Mouse (Mus musculus): ENCODE measurements around the gene Gabrb2.
A peak's percentile ranks its signal among the peaks of the same experiment; 100 is the strongest.

Gabrb2 gene

DNA sequence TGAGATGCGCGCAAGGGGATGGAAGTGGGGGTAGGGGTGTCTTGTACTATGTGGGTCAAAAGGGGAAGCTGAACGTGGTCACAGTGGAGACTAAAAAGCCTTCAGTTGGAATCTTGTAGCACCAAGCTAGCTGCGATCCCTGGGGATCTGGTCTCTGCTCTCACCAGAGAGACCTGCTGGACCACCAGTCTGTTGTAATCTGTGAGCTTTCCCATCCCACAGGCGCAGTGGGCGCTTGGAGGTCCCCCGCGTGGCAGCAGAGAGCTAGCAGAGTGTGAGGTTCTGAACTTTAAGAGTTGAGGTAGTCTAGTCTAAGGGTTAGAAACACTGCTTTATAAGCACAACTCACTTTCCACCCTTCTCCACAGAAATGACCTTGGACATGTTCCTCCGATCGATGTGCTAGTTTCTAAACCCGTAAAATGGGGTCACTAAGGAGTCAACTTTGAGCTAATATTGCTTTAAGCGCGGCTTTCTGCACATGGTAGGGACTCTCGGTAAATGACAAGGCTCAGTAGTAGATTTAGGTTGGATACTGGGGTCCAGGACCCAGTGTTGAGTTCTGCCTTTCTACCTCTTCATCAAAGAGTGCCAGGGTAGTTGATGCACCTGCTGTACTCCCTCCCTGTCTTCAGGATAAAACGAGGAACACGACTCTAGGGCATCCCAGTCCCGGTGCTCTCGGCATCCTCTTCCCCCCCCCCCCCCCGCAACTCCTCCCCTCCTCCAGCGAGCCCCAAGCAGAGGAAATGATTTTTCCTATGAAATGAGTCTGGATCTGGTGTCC is at the start of gene Gabrb2:
Gabrb2 (plus strand) TSS at position 762 of the 787 bp plus-strand sequence.
- no peak for DNase-seq

DNA sequence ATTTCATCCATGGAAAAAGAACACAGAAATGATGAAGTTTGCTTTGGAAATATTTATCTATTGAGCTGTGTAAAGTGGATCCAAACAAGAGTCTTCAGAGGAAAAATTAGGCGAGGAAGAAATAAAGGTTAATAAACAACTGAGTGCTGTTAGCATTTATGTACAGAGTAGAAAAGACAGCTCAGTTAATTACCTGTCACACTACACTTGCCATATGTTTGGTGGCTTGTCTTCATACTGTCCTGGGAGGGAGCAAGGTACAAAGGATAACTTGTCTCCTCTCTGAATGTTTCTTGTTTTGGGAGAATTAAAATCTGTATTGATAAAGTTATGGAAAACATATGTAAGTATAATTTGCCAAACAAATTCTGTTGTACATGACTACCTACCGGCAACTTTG is 40.6 kb upstream of the Gabrb2 start:
- DNase-seq, result no peak

DNA sequence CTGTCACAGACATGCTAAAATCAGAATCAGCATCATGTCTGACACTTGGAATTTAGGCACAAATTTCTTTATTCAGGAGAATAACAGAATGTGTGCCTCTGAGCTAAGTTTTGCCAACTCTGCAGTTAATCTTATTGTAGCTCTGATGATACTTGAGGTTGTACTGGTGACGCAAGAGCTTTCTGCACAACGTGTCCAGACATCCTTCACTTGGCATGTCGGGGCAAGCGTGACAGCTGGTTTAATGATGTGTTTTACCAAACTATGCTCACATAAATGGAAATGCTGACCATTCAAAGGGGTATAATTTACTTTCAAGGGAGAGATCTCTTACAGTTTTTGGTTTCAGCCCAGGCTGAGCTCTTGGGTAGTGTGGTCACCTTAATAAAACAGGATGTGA is 33.1 kb upstream of the Gabrb2 start:
- no peak for DNase-seq

DNA sequence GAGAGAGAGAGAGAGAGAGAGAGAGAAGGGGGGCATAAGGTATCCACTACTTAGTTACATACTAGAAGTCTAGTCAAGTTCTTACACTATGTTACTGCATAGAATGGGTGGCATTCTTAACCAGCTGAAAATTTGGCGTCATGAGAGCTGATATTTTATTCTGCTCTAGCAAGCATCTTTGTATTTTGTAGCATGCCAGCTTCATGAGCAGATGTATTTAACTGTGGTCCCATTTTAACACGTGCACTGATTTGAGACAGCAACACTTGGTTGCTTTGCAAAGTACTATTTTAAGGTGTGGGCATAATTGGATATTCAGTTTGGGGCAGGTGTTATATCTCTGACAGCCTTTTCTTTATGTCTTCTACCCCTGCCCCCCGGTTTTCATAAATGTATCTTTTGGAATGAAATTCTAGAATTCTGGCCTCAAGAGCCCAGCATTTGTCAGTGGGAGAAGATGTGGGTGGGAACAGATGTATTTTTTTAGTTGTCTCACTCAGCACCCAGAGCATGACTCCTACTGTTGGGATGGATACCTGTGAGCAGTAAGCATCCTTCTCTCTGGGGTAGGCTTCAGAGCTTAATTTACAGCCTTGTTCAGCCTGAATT is 28.8 kb upstream of the Gabrb2 start:
- DNase-seq, result no peak

DNA sequence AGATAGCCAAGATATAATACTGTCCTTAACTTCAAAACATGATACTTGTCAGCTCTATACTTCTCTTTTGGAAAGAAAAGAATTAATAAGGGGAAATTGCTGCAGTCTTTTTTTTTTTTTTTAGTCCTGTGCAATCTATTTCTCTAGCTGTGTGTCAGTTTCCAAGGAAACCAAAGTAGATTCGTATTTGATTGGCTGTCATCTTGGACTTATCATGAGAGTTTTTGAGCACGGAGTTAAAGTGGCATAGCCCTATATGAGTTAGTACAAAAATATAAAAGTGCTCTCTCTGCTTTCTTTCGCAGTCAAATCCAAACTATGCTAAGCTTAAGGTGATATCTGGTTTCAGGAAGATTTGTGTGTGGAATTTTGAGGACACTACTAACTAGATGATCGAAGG is 26.1 kb upstream of the Gabrb2 start:
- DNase-seq, result no peak

DNA sequence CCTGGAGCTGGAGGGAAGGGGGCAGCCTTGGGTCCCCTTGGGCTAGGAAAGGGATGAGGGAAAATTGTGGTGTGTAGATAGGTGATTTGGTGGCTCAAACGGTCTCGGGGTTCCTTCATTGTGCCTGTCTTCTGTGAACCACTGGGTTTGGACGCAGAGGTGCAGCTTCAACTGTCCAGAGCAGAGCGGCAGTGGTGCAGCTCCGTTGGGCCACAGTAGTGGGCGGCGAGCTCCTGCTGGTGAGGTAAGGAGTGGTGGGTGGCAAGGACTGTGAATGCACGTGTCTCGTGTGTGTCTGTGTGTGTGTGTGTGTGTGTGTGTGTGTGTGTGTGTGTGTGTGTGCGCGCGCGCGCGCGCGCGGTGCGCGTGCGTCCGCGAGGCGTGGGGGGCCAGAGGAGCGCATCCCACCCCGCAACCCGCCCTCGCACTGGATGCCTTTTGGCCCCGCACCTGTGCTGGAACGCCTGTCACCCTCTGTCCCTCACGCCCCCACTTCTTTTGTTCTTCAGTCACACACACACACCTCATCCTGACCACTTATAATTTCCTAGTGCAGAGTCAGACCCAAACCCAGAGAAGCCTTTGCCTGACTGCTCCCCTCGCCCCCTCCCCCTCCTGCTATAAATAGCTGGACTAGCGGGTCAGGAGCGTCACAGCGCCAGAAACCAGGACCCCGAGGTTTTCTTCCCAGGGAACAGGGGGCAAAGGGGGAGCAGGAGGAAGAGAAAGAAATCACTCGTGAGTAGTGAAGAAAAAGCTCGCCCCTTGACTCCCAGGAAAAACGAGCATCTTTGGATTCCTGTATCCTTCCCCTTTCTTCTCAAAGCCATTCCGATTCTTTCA is 455 bp downstream of the Gabrb2 start:
- DNase-seq, result no peak

DNA sequence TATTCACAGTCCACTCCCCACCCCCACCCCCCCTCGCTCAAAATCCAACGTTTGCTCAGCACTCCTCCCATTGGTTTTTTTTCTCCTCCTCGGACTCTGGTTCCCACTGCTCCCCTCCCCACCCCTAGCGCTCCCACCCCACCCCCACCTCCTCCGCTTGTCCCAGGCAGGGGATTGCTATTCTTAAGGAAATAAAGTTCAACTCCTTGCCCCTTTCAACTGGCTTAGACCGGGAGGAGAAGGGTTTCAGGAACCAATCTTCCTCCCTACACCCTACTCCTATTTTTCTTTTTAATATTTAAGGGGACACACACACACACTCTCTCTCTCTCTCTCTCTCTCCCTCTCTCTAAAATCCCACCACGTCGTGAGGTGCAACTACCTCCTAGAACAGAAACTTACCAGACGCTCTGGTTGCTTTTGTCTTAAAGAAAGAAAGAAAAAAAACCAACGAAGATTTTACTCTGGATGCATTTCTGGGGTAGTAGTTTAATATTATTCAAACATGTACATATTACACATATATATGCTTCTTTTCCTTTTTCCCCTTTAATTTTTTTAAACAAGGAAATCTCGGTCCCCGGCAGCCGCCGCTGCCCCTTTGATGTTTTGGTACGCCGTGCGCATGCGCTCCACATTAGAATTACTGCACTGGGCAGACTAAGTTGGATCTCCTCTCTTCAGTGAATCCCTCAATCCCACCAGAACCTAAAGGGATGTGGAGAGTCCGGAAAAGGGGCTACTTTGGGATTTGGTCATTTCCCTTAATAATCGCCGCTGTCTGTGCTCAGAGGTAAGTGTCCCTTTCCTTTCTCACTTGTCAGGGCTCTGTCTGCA is 1.3 kb downstream of the Gabrb2 start:
- peak; percentile 9 for DNase-seq

DNA sequence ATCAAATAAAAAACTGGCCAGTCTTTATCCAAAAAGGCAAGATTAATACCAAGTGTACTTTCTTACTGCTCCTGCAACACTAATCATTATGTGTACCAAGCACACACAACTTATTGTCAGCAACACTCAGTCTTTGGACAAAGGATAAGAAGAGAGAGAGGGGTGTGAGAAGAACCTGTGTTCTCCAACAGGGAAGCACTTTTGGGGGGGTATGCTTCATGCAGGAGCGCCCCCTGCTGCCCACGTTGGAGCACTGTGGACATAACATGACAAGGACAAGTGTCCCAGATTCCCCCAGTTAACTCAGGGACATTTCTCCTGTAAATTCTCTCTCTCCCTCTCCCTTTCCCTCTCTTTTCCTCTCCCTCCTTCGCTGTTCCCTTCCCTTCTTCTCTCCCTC is 3.7 kb downstream of the Gabrb2 start:
- peak; percentile 14 for DNase-seq

DNA sequence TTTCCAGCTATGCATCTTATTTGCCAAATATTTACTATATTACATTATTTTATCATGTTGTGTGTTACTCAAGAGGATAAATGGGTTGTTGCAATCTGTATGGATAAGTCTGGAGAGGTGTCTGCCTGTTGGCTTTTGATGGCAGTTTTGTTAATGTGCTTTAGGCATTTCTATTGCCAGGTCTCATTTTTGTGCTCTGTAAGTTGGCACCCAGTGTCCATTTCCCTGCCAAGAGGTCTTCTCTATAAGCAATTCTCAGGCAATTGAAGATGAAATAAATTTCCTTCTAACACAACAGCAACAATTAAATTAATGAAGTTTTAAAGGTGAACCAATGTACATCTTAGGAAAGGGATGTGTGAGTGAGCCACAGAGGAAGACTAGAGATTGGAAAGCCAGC is 11.9 kb downstream of the Gabrb2 start:
- DNase-seq, result no peak

DNA sequence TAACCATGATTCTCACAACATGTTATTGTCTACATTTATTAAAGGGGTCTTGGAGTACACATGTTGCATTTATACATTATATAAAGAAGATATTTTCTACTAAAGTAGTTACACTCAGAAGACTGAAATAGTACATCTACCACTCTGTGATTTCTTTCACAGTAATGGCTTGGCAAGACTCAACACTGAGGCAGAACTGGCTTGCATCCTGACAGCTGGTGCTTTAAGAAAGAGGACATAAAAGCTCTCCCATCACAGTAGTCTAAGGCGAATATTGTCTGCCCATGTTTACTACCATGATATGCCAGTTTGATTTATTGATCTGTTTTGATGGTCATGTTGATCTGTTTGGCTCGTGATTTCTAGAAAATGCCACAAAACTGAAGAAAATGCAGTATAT is 19.4 kb downstream of the Gabrb2 start:
- no peak for DNase-seq

DNA sequence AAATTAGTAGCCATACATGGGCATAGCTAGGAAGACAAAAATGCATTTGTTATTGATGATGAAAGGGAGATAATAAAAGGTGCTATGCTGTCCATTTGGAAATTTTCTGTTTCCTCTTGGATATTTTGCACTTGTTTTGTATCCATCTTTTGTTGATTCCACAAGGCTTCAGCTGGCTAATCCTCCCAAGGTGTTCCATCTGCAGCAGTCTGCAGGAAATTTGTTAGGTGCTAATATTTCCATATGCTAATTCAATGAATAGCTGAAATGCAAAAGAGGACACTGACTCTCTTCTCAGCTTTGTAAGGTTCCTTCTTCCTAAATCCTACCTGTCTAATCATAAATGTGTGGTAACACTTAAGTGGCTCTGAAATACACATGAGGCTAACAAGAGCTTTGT is 24.1 kb downstream of the Gabrb2 start:
- DNase-seq, result no peak

DNA sequence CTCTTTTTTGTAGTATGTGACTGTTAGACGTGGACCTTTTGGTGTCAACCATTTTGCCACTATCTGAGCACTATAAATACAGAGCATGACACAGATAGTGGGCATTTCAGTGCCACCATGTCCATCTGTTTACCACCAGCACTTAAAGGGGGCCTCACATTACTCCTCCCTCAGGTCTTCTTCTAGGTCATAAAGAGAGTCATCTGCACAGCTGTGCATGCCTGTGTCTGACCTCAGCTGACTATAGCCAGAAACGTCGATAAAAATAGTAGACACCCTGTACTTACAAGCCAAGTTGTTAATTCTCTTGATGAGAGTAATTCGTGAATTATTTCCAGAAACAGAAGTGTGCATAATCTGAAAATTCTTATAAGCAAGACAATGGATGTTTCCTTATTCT is 29.4 kb downstream of the Gabrb2 start:
- DNase-seq, result no peak

DNA sequence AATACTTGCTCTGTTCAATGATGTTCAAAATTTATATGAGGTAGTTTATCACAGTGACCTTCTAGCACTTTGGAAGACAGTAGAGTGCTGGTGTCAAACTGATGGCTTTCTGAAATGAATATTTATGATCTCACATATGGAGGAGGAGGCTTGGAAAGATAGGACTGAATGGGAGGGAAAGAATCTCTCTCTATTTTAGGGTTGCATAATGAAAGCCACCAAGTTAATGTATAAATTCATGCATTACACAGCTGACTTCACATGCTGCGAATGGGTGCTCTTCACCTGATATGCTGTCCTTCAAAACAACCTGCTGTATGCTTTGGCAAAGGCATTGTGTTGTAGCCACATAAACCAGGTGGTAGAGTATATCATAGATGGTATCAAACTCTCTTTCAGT is 44.6 kb downstream of the Gabrb2 start:
- no peak for DNase-seq

DNA sequence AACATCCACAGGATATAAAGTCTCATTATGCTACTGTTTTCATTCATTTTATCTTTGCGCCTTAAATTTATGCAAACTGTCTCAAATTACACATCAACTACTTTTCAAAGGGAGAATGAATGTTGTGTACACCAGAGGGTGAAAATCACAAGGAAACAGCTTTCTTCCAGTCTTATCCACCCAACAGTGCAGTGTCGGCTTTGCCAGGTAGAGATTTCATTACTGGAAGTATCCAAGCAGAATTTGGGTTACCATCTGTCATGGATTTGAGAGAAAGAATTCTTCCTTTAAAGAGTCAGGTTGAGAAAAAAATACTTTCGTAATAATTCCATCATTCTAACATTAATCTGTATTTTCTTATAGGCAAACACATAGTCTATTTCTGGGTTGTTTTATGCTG is 48.8 kb downstream of the Gabrb2 start:
- DNase-seq, result no peak

DNA sequence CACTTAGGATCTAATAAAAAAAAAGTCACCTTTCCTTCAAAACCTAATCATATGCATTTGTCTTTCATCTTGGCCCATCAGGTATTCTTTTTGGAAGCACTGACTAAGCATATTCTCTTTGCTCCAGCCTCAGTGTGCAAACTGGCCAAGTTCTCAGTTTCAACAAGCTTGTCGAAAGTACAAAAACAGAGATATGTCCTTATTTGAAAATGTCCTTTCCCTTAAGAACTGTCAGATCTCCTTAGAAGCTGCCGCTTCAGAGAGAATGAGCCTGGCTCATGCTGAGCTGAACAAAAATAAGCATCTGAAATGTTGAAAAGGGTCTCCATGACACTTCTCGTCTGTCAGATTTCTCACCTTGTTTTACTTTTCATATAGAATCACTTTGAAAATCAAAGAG is 55.0 kb downstream of the Gabrb2 start:
- DNase-seq, result no peak

DNA sequence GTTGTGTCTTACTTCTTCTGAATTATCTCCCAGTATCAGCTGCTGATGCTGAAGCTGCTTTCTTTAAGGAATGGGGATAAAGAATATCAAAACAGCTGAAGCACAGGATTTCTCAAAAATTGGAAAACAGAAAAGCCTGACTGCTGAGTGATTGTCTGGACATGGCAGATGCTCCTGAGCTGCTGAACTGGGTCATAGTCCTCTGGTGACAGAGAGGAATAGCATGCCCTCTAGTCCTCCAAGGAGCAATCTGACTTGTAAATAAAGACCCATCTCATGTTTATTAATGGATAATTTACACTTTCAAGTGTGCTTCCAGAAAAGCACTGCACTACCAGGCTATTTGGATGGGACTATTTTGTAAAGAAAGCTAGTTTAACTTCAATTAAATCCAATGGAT is 68.1 kb downstream of the Gabrb2 start:
- no peak for DNase-seq

DNA sequence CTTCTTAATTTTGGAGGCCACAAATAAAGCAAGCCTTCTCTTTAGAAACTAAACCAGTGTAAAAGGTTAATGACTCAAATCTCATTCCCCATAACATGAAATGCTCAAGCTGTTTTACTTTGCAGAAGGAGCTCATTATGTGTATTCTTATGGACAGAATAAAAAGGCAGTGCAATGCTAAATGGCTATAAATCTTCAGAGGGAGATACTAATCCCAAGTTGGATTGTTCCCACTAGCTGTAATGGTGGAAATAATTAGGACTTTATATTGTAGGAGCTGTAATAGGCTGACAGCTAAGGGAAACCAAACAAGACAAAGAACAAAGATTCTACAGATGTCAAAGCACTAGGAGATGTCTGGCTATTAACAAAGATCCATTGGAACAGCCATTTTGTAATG is 81.6 kb downstream of the Gabrb2 start:
- no peak for DNase-seq

DNA sequence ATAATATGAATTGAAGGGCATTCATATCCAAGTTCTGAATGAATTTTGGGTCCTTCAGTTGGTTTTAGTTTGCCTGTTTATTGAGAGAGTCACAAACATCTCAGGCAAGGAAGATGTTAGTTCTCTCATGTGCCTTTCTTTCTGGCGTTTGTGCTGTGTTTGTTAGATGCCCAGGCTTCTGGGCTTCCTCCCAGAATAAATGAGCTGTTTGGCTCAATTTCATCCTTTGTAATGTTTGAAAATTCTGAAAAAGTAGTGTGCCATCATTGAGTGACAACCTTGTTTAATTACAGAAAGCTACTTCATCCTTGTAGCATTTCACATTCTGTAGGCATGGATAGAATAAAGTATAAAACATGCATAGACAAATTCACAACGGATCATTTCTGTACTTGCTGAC is 85.9 kb downstream of the Gabrb2 start:
- DNase-seq, result no peak

DNA sequence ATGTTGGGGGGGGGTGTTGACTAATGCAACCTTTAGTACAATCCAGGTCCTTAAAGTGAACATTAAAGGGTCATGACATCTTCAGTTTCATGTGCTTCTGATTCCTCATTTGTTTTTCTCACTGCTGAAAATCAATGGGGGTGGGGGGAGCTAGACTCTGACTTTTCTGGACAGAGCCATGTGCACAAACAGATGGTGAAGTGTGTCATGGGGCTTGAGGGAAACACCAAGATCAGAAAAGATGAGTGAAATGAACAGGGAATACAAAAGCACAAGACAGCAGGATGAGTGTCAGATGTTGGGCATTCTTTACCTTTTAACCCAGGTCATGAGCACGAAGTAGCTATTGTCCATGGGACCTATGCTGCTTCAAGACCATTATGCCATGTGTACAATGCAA is 86.4 kb downstream of the Gabrb2 start:
- DNase-seq, result no peak

DNA sequence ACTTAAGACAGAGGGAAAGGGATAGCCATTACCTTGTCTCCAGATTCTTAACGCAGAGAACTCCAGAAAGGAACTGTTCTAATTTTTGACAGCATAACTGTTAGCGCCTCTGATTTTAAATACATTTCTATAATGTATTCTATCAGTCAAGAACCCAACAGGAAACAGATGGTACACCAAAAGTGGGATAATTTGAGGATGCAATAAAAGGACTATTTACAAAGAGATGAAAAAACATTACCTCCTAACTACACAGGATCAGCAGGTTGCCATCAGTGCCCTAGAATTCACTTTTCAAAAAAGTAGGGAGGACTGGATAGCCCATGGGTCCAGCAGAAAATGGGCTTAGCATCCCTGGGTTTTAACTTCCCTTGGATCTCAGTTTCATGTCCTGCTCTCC is 102.4 kb downstream of the Gabrb2 start:
- no peak for DNase-seq

DNA sequence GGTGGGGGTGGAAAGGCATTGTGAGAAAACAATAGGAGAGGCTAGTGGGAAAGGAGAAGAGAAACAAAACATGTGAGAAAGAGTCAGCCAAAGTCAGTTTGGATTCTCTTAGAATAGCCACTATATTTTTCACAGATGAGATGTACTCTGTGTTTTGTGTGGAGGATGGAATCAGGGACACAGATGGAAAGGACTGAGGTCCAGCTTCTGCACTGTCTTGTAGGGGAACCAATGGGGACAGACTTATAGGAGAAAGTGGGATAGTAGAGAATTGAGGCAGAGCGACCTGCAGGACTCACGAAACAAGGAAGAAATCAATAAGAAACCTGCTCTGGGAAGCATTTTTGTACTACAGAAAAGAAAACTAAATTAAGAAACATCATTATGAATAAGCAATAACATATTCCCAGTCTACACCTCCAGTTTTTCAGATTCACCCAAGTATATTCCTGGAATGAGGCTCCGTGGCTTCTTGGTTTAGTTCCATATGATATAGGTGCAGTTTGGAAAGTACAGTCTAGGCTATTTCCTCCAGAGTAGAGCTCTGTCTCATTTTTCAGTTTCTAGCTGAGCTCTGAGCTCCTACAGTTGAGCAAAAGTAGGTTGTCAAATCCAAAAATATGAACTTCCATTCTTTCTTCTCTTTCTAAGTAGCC is 108.8 kb downstream of the Gabrb2 start:
- DNase-seq, result no peak

DNA sequence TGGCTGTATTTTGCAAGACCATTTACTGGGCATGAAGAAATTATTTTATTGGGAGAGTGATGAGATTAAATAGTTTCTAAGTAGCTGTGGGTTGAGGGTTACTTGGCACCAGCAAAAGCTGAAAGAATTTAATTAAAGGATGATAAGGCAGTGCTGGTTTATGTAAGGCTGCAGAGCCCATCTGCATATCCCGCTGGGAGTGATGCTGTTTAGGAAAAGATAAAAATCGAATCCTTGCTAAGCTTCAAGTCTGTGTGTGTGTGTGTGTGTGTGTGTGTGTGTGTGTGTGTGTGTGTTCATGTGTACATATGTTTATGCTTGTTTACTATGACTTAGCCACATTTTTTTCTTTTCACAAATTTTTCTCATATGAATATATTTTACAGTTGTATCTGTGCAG is 113.0 kb downstream of the Gabrb2 start:
- DNase-seq, result no peak

DNA sequence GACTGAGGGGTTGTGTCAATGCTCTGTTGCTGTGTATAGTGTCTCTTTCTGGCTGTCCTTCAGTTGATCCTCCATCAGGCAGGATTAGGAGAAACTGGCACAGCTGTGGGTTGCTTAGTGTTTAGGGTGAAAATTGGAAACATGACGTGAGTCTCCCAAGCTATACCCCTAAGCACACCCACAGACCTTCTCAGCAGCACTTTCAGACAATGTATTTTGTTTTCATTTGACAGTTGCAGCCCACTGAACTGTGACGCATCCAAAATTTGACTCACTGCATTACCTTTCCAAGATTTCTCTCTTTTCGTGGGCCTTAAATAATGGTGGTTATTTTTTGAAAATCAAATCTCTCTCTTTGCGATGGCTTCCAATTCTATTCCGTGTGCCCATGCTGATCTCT is 115.7 kb downstream of the Gabrb2 start:
- DNase-seq, result no peak

Measured in lung, postnatal 14 days (tissue).